Mouse (Mus musculus) small intestine, adult 2 months (tissue): ENCODE results near the gene Anks3.

Experiments
- CTCF ChIP-seq: fragments of 200-500 bp; IDR thresholded peaks from 2 replicates; pipeline ENCODE4 v1.5.1; 2012; ENCODE audit warnings: low read depth, mild to moderate bottlenecking, control low read depth, inconsistent platforms, low read length, moderate library complexity, mixed read lengths; ENCODE audit not compliant: insufficient replicate concordance, insufficient read length; ENCODE audit errors: extremely low read depth
- POLR2A ChIP-seq: fragments of 200-500 bp; IDR thresholded peaks from 2 replicates; pipeline ENCODE4 v1.6.1; 2012; ENCODE audit warnings: low read depth, mild to moderate bottlenecking, control low read depth, inconsistent platforms, low read length, moderate library complexity

- TF ChIP-seq CTCF (no peak), POLR2A (no peak)
Measured at GRCm38 (mm10) chr16:4974521-4974920, 10.5 kb upstream of the Anks3 start.
